Mouse (Mus musculus): ENCODE results near the gene Ube2b. TPM values are rescaled to one million over a fixed set of nuclear protein-coding genes. Genes with fewer than 3 reads are reported as not detected.

Gene Ube2b
- polyA plus RNA-seq, 1 experiment from 2014 or later = 263 TPM

DNA sequence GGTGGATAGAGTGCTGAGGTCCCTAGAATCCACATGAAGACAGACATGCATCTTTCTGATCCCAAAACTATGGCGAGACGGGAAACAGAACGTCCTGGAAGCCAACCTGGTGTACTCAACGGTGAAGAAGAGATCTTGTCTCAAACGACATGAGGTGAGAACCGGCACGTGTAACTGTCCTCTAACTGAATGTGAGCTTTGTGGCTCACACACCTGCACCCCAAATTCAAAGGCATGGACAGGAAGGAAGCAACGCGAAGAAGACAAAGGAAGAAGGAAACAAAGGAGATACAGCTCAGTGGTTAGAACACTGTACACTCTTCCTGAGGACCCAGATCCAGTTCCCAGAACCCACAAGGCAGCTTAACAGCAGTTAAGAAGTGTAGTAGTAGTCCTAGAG lies 50.6 kb downstream of the Ube2b start:
- H3K4me3 ChIP-seq = no peak overlapping the region
- H3K9ac ChIP-seq = no peak overlapping the region
- no peak for ATAC-seq (ENCODE audit: insufficient number of reproducible peaks, low FRiP score)
- H3K4me2 ChIP-seq = no peak overlapping the region
- H3K4me1 ChIP-seq (replicated peaks) = peaks cover 26% of the 10 kb centered on the region
- 0 out of 2 replicates have a peak, but pooled peaks cover 3% of the 10 kb centered on the region for H3K9me3 ChIP-seq (replicated peaks)
- 82% methylated on average over 9 of the region's 9 CpGs for WGBS
- H3K27me3 ChIP-seq (replicated peaks) = peaks cover 15% of the 10 kb centered on the region; the same call in 1 of the 2 replicates
- H3K36me3 ChIP-seq = no peaks in the 10 kb centered on the region
- H3K27ac ChIP-seq (ENCODE audit: poor library complexity, severe bottlenecking) = no peak overlapping the region

DNA sequence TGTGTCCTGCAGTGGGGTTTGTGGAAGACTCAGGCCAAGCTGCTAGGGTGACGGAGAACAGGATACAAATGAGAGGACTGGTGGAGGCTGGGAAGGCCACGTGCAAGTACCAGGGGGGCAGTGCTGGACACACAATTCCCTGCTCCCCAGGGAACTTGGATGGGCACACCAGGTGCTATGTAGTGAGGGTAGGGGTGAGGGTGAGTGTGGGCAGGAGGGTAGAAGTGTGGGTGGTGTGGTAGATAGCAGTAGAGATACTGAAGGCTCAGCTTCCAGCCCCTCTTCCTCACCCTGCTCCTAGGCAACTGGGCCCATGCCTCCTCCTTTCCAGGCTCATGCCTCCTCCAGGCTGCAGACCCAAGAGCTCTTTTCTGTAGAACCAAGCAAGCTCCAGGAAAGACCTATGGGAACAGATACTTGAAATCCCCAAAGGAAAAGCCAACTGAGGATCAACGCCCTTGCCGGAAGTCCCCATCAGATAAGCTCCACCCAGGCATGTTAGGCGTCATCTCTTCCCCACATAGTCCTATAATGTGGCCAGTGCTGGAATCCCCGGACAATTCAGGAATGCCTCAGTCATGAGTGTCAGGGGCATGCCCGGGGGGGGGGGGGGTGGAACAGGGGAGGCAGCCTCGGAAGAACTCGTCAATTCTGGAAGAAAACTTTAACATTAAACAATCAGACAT lies 51.3 kb downstream of the Ube2b start:
- Histone ChIP-seq H3K9ac (no peak overlapping the region), H3K27ac (ENCODE audit: poor library complexity, severe bottlenecking) (no peak overlapping the region), H3K4me2 (no peak overlapping the region), H3K4me1 (replicated peaks) (peaks cover 27% of the 10 kb centered on the region), H3K27me3 (replicated peaks) (peaks cover 14% of the 10 kb centered on the region; the same call in 1 of the 2 replicates), H3K9me3 (replicated peaks) (no peaks in the 10 kb centered on the region), H3K4me3 (no peak overlapping the region), H3K36me3 (no peaks in the 10 kb centered on the region)
- WGBS = 50% methylated on average over 9 of the region's 9 CpGs
- no peak for ATAC-seq (ENCODE audit: insufficient number of reproducible peaks, low FRiP score)

DNA sequence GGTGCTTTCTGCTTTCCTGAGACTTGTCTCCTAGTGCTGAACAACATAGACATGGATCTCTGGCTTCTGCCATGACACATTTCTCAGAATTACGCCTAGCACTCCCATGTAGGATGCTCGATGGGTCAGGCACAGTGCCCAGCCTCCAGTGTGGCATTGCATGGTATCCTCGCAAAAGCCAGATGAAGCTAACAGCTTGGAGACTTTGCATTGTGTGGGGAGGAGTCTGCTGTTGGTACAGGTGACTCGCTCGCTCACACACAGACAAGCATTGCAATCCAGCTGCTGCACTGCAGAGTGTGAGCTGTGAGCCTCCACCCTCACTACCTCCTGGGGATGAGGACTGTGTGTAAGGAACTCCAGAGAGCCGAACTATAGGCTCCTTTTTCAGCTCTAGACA lies 54.4 kb downstream of the Ube2b start:
- WGBS = 73% methylated on average over 6 of the region's 6 CpGs
- Histone ChIP-seq H3K4me1 (replicated peaks) (peaks cover 27% of the 10 kb centered on the region), H3K4me2 (0 out of 2 replicates have a peak overlapping the region, but pooled peaks have one; percentile 51), H3K36me3 (no peaks in the 10 kb centered on the region), H3K27me3 (replicated peaks) (peaks cover 26% of the 10 kb centered on the region), H3K4me3 (no peak overlapping the region), H3K27ac (ENCODE audit: poor library complexity, severe bottlenecking) (peak overlapping the region; percentile 72), H3K9me3 (replicated peaks) (no peaks in the 10 kb centered on the region), H3K9ac (no peak overlapping the region)
- ATAC-seq (ENCODE audit: insufficient number of reproducible peaks, low FRiP score) = no peak

DNA sequence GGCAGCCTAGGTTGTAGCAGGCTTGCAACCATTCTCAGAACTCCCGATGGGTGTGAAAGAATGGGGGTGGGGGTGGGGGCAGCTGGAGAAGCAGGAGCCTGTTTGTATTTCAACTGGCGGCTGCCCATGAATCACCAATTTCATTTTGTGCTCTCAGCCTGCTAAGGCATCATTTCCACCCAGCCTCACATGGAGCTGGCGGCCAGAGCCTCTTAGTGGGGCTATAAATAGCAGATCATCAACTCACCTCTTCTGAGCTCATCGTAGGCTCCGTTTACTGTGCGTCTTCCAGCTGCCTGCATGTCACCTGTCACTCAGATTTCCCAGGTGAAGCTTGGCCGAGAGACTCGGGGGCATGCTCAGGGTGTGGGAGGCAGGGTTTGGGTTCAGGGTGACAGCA lies 55.0 kb downstream of the Ube2b start:
- Histone ChIP-seq H3K36me3 (no peaks in the 10 kb centered on the region), H3K4me3 (no peak overlapping the region), H3K4me2 (peak overlapping the region; percentile 51), H3K27ac (ENCODE audit: poor library complexity, severe bottlenecking) (peak overlapping the region; percentile 72), H3K9ac (peak overlapping the region; percentile 13; the same call in 1 of the 2 replicates), H3K9me3 (replicated peaks) (no peaks in the 10 kb centered on the region), H3K4me1 (replicated peaks) (peaks cover 30% of the 10 kb centered on the region), H3K27me3 (replicated peaks) (peaks cover 26% of the 10 kb centered on the region)
- 0 out of 2 replicates have a peak, but pooled peaks have one; percentile 15 for ATAC-seq (ENCODE audit: insufficient number of reproducible peaks, low FRiP score)
- 11% methylated on average over 8 of the region's 8 CpGs for WGBS

GRCm38 (mm10) chr11:51944239-51944638 lies 56.3 kb downstream of the Ube2b start:
- Histone ChIP-seq H3K27ac (ENCODE audit: poor library complexity, severe bottlenecking) (no peak overlapping the region), H3K9me3 (replicated peaks) (no peaks in the 10 kb centered on the region), H3K4me2 (no peak overlapping the region), H3K4me1 (replicated peaks) (peaks cover 29% of the 10 kb centered on the region), H3K27me3 (replicated peaks) (peaks cover 28% of the 10 kb centered on the region), H3K36me3 (no peaks in the 10 kb centered on the region), H3K9ac (no peak overlapping the region), H3K4me3 (no peak overlapping the region)
- 76% methylated on average over 3 of the region's 3 CpGs for WGBS
- no peak for ATAC-seq (ENCODE audit: insufficient number of reproducible peaks, low FRiP score)

DNA sequence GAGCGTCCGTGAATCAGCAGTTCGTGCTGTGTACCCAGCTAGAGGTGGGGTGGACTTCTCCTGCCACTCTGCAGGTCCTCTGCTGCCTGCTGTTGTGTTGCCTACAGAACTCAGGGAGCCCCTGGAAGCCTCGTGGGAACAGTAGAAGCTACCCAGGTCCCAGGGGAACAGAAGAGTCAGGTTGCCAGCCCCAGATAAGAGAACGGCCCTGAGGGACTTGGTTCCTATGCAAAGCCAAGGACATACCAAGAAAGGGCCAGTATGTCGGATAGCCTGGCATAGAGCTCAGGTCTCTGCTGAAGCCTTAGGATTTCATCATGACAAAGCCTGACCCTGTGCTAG lies 57.1 kb downstream of the Ube2b start:
- Histone ChIP-seq H3K9ac (no peak overlapping the region), H3K4me2 (no peak overlapping the region), H3K36me3 (no peaks in the 10 kb centered on the region), H3K27me3 (replicated peaks) (peaks cover 26% of the 10 kb centered on the region), H3K9me3 (replicated peaks) (no peaks in the 10 kb centered on the region), H3K4me1 (replicated peaks) (peaks cover 27% of the 10 kb centered on the region), H3K4me3 (no peak overlapping the region), H3K27ac (ENCODE audit: poor library complexity, severe bottlenecking) (no peak overlapping the region)
- 43% methylated on average over 6 of the region's 6 CpGs for WGBS
- no peak for ATAC-seq (ENCODE audit: insufficient number of reproducible peaks, low FRiP score)

GRCm38 (mm10) chr11:51942602-51943499 lies 57.7 kb downstream of the Ube2b start:
- Histone ChIP-seq H3K27me3 (replicated peaks) (peaks cover 26% of the 10 kb centered on the region), H3K9ac (no peak overlapping the region), H3K27ac (ENCODE audit: poor library complexity, severe bottlenecking) (no peak overlapping the region), H3K9me3 (replicated peaks) (no peaks in the 10 kb centered on the region), H3K36me3 (no peaks in the 10 kb centered on the region), H3K4me2 (no peak overlapping the region), H3K4me3 (no peak overlapping the region), H3K4me1 (replicated peaks) (peaks cover 27% of the 10 kb centered on the region)
- no peak for ATAC-seq (ENCODE audit: insufficient number of reproducible peaks, low FRiP score)
- 65% methylated on average over 15 of the region's 15 CpGs for WGBS

DNA sequence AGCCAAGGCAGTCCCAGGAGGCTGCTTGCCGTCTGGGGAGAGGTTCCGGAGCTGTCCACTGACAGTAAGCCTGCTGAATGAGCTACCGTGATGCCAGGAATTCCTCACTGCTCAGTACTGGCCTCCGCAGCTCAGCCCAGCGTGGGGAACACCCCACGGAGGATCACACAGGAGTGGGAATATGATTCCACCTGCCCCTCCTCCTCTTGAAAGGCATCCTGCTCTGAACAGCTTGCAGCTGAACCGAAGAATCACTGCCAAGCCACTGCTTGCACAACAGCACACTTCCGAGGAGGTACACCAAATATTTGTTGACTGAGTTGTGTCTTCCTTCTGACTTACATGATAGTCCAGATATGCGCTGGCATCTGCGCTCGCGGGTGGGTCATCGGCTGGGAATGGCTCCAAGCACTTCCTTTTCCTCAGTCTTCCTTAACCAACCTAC lies 60.0 kb downstream of the Ube2b start:
- no peak for ATAC-seq (ENCODE audit: insufficient number of reproducible peaks, low FRiP score)
- H3K27me3 ChIP-seq (replicated peaks) = peaks cover 15% of the 10 kb centered on the region; the same call in 1 of the 2 replicates
- no peaks in the 10 kb centered on the region for H3K36me3 ChIP-seq
- H3K9me3 ChIP-seq (replicated peaks) = no peaks in the 10 kb centered on the region
- H3K4me3 ChIP-seq = no peak overlapping the region
- no peak overlapping the region for H3K9ac ChIP-seq
- H3K27ac ChIP-seq (ENCODE audit: poor library complexity, severe bottlenecking) = no peak overlapping the region
- H3K4me1 ChIP-seq (replicated peaks) = peaks cover 19% of the 10 kb centered on the region
- H3K4me2 ChIP-seq = no peak overlapping the region
- 41% methylated on average over 13 of the region's 13 CpGs for WGBS

DNA sequence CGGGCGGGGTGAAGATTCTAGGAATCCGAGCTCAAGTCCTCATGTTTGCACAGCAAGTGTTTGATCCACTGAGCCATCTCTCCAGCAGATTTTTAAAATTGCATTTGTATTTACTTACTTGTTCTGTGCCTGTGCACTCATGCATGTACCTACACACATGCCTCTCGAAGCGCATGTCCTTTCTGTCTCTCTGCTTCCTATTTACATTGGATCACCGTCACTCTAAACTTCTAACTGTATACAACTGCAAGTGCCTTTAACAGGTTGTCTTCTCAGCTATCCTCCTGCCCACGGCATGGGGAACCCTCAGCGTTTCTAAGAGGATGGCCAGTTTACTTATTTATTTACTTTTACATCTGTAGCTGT lies 61.0 kb downstream of the Ube2b start:
- Histone ChIP-seq H3K4me3 (no peak overlapping the region), H3K4me2 (no peak overlapping the region), H3K36me3 (no peaks in the 10 kb centered on the region), H3K9me3 (replicated peaks) (no peaks in the 10 kb centered on the region), H3K27me3 (replicated peaks) (peaks cover 15% of the 10 kb centered on the region; the same call in 1 of the 2 replicates), H3K4me1 (replicated peaks) (peaks cover 12% of the 10 kb centered on the region), H3K9ac (no peak overlapping the region), H3K27ac (ENCODE audit: poor library complexity, severe bottlenecking) (no peak overlapping the region)
- WGBS = 85% methylated on average over 8 of the region's 8 CpGs
- no peak for ATAC-seq (ENCODE audit: insufficient number of reproducible peaks, low FRiP score)

GRCm38 (mm10) chr11:51938817-51939589 lies 61.6 kb downstream of the Ube2b start:
- Histone ChIP-seq H3K9me3 (replicated peaks) (no peaks in the 10 kb centered on the region), H3K4me2 (no peak overlapping the region), H3K4me3 (no peak overlapping the region), H3K9ac (no peak overlapping the region), H3K27me3 (replicated peaks) (peaks cover 15% of the 10 kb centered on the region; the same call in 1 of the 2 replicates), H3K4me1 (replicated peaks) (peaks cover 12% of the 10 kb centered on the region), H3K27ac (ENCODE audit: poor library complexity, severe bottlenecking) (no peak overlapping the region), H3K36me3 (no peaks in the 10 kb centered on the region)
- 79% methylated on average over 12 of the region's 12 CpGs for WGBS
- no peak for ATAC-seq (ENCODE audit: insufficient number of reproducible peaks, low FRiP score)

DNA sequence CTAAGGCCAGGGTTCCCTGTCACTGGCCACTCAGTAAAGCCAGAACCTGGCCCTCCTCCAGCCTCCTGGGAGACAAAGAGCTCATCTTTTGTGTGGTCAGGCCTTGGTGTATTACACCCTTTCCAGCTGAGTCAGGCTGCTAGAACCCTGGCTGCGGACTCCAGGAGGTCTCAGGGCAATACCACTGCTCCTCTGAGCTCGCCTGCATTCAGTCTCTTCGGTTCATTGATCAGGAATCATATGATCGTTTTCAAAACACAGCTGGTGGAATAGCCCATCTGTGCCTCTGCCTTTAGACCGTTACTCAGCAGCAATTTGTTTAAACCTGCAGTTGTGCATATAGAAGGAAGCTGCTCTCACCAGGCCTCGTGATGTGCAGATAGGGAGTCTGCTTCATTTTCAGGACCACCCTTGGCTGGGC lies 63.2 kb downstream of the Ube2b start:
- H3K4me2 ChIP-seq = no peak overlapping the region
- H3K27me3 ChIP-seq (replicated peaks) = 0 out of 2 replicates have a peak, but pooled peaks cover 8% of the 10 kb centered on the region
- no peak overlapping the region for H3K27ac ChIP-seq (ENCODE audit: poor library complexity, severe bottlenecking)
- no peaks in the 10 kb centered on the region for H3K9me3 ChIP-seq (replicated peaks)
- H3K4me3 ChIP-seq = no peak overlapping the region
- ATAC-seq (ENCODE audit: insufficient number of reproducible peaks, low FRiP score) = no peak
- 76% methylated on average over 6 of the region's 6 CpGs for WGBS
- H3K36me3 ChIP-seq = no peaks in the 10 kb centered on the region
- H3K9ac ChIP-seq = no peak overlapping the region
- 0 out of 2 replicates have a peak, but pooled peaks cover 6% of the 10 kb centered on the region for H3K4me1 ChIP-seq (replicated peaks)
